Mouse (Mus musculus) heart, adult 11 months (tissue): ENCODE results near the gene Tlk2.
A peak's percentile ranks its signal among the peaks of the same experiment; 100 is the strongest.

Experiments used
- DNase-seq: peaks from one replicate; pipeline ENCODE4 v3.0.0; 2022

Gene Tlk2

DNA sequence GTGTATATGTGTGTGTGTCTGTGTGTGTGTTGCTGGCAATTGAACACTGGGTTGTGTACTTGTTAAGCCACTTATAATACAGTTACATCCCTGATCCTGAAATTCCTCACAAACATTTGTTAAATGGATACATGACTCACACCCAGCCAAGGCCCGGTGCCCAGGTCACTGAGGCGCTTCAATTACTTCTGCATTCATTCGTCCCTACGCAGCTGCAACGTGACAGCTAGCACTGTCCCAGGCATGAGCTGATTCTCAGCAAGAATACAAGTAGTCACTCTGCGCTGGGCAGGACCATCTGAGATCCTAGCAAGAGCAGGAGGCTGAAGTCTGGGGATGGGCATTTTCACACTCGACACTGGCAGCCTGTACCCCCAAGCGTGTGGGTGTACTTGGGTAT lies 136.7 kb downstream of the Tlk2 start:
- DNase-seq = peak; percentile 84

DNA sequence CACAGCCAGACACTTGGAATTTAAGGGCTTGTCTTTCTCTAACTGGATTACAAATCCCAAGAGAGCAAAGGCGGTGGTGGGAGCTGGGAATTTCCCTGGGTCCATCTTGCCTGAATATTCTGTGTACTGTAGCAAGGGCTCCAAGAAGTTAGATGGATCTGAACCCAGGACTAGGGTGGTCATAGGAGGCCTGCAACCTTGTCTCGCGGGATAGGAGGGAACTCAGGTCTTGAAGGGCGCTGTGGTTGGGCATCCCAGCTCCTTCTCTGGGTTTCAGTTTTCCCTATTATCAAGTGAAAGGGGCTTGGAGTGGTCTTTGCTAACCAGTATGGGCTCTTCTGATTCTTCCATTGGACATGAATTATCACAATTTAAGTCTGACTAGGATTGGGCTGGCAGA lies 137.5 kb downstream of the Tlk2 start:
- peak; percentile 91 for DNase-seq

DNA sequence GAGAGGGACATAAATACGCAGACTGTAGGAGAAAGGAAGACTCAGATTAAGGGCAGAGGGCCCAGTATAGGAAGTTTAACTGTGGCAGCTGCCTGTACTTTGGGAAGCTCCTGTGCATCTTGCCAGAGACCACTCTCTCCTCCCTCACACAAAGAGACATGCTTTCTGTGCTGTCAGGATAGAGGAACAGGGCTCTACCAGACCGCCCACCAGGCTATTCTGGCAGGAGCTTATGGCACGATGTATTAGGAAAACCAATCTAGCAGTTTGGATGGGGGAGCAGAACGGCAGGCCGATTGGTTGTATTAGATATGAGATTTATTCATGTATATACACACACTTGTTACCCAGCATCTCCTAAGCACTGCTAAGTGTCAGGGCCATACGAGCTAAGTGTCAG lies 139.2 kb downstream of the Tlk2 start:
- DNase-seq = no peak

DNA sequence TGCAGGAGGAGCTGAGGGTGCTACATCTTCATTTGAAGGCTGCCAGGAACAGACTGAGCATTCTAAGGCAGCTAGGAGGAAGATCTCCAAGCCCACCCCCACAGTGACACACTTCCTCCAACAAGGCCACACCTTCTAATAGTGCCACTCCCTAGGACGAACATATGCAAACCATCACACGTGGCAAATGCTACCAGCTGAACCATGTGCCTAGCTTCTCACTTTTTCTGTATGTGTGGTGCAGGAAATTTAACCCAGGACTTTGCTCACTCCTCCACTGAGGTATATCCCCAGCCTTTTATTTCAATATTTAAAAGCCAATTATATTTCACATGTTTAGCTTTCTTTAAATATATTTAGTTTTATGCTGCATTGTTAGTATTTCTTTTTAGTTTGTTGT lies 142.5 kb downstream of the Tlk2 start:
- DNase-seq = no peak

DNA sequence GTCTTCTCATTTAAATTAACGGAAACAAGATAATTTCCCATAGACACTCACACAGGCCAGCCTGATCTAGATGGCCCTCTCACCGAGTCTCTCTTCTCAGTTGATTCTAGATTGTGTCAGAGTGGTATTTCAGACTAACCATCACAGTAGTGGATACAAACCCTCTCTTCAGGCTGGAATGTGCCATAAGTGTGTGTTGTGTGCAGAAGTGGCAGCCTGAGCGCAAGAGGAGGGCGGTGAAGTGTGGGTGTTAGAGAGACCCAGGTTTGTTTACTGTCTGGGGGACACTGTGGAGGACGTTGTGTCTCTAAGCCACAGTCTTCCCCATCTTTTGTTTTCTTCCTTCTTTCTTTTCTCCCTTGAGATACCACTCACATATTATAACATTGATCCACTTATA lies 144.9 kb downstream of the Tlk2 start:
- no peak for DNase-seq

DNA sequence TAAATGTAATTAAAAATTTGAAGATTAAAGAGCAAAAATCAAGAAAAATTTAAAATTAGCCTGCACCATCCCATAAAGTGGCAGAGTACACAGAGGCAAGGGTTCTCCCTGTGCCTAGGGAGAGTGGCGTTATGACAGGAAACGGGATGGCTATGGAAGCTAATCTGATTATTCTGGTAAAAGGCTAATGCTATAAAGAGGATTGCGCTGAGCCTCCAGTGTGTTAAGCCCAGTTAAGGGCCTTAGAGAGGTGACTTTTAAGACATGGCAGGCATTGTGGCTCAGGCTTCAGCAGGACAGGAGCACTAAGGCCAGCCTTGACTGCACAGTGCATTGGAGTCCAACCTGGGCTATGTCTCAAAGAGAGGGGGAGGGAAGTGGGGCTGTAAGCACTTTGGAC lies 148.5 kb downstream of the Tlk2 start:
- no peak for DNase-seq

DNA sequence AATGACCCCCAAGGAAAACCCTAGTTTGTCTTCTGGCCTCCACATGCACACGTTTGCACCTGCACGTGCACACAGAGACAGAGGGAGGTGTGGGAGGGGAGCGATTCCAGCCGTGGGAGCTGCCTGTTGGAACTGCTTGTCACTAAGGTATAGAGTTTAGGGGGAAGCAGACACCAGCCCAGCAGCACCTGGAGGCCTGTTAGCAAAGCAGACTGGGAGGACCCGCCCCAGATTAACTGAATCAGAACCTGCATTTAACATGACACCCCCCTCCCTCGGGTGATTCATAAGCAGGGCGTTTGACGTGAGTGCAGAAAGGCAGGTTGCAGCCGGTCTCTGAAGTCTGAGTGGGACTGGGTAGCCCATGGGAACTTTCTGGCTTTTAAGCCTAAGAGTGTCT lies 151.4 kb downstream of the Tlk2 start:
- peak; percentile 86 for DNase-seq

DNA sequence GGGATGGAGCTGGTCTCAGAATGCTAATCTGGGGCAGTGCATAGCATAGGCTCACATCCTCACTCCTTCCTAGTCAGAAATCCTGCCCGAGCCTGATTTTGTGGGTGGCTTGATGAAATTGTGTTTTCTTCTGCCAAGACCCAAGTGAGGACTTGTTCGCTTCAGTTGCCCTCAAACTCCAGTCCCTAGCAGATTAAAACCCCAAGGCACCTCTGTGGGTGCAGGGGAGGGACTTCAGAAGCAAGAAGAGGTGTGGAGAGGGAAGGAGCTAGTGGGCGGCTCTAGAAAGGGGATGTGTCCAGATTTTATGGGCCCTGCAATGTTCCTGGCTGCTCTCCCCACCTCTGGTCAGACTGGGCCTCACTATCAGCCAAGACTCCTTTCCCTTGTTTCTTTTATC lies 152.5 kb downstream of the Tlk2 start:
- peak; percentile 82 for DNase-seq

DNA sequence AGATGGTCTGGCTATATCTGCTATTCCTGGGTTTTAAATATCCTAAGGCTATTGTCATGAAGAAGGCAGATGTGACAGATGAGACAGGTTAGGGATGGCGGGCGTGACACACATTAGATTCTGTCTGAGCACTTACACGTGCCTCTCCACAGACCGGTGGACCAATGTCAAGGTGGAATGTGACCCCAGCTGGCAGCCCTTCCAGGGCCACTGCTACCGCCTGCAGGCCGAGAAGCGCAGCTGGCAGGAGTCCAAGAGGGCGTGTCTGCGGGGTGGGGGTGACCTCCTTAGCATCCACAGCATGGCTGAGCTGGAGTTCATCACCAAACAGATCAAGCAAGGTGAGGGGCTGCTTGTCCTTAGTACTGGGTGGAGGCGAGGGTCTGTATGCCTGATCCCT lies 153.1 kb downstream of the Tlk2 start:
- DNase-seq = peak; percentile 95

DNA sequence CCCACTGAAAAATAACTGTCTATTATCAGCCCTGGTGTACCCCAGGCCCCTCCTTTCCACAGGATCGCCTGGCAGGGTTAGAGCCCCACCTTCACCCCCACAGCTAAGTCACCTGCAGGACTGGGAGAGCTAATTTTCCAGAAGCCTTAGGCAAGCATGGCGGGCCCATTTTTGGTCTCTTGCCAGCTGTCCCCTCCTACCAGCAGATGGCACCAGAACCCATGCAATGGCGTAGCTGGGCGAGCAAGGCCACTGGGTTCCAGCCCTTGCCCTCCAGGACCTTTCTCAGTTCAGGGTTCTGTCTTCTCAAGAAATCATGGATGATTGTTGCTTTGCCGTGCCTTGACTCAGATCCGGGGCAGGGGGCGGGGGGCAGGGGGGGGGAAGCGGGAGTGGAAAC lies 153.9 kb downstream of the Tlk2 start:
- no peak for DNase-seq
